In genomic region chr16:37715173-37715572, GRCm38 (mm10) we compare ENCODE assay signal across 10 mouse cellular contexts.
DNase-seq lines count a peak whose midpoint lies in the region; ATAC-seq and TF ChIP-seq lines count a peak whose summit lies in the region.
"Had no signal": no experiment of that assay in that cellular context is flagged by ENCODE, and none has a peak within 500 bp of the region (broad histone marks: within the 10 kb centered on the region; RNA-seq: fewer than 3 reads in every experiment).

No protein-coding gene starts in this region.

- WGBS in heart, embryonic 13.5 days, result 42% methylated on average over 7 of the region's 7 CpGs
- 24% methylated on average over 7 of the region's 7 CpGs for WGBS in lung, embryonic 14.5 days
- WGBS in embryonic facial prominence, embryonic 15.5 days, result 13% methylated on average over 7 of the region's 7 CpGs
- 28% methylated on average over 7 of the region's 7 CpGs for WGBS in stomach, embryonic 14.5 days

- no peaks in the 10 kb centered on the region for H3K36me3 ChIP-seq in heart, embryonic 13.5 days
- no peaks in the 10 kb centered on the region for H3K36me3 ChIP-seq in lung, embryonic 14.5 days (ENCODE audit: insufficient read depth)
- H3K36me3 ChIP-seq in embryonic facial prominence, embryonic 15.5 days, result no peaks in the 10 kb centered on the region
- no peaks in the 10 kb centered on the region for H3K36me3 ChIP-seq in stomach, embryonic 14.5 days (ENCODE audit: control insufficient read depth, insufficient read depth, low read length)

- no peak for TF ChIP-seq CTCF in lung, embryonic 14.5 days (IDR thresholded peaks at IDR 0.05; ENCODE audit: low read depth)

- 0 out of 2 replicates have a peak overlapping the region, but pooled peaks have one; percentile 7 for H3K4me2 ChIP-seq in heart, embryonic 13.5 days
- no peak overlapping the region for H3K4me2 ChIP-seq in lung, embryonic 14.5 days
- H3K4me2 ChIP-seq in embryonic facial prominence, embryonic 15.5 days (replicated peaks), result no peak overlapping the region; the same call in 1 of the 2 replicates
- H3K4me2 ChIP-seq in stomach, embryonic 14.5 days (replicated peaks; ENCODE audit: low read depth, low read length), result no peak overlapping the region

- peak overlapping the region; percentile 68 for H3K27ac ChIP-seq in heart, embryonic 13.5 days (replicated peaks)
- peak overlapping the region; percentile 72; the same call in 1 of the 2 replicates for H3K27ac ChIP-seq in lung, embryonic 14.5 days (ENCODE audit: low read depth)
- peak overlapping the region; percentile 80 for H3K27ac ChIP-seq in embryonic facial prominence, embryonic 15.5 days (replicated peaks)
- H3K27ac ChIP-seq in stomach, embryonic 14.5 days (ENCODE audit: low read length), result peak overlapping the region; percentile 49; the same call in 1 of the 2 replicates

- intact Hi-C loops in heart, postnatal 14 days (cut with DNase I), result no loop called here

- no peaks in the 10 kb centered on the region for H3K27me3 ChIP-seq in heart, embryonic 13.5 days (replicated peaks)
- H3K27me3 ChIP-seq in lung, embryonic 14.5 days (ENCODE audit: insufficient read depth, low read length), result no peaks in the 10 kb centered on the region
- no peaks in the 10 kb centered on the region for H3K27me3 ChIP-seq in embryonic facial prominence, embryonic 15.5 days
- H3K27me3 ChIP-seq in stomach, embryonic 14.5 days (ENCODE audit: control insufficient read depth, insufficient read depth, low read length), result no peaks in the 10 kb centered on the region

- peaks cover 18% of the 10 kb centered on the region for H3K4me1 ChIP-seq in heart, embryonic 13.5 days
- no peaks in the 10 kb centered on the region for H3K4me1 ChIP-seq in lung, embryonic 14.5 days (ENCODE audit: insufficient read depth)
- peaks cover 20% of the 10 kb centered on the region for H3K4me1 ChIP-seq in embryonic facial prominence, embryonic 15.5 days
- no peaks in the 10 kb centered on the region for H3K4me1 ChIP-seq in stomach, embryonic 14.5 days (ENCODE audit: control insufficient read depth, insufficient read depth, low read length)

- H3K9me3 ChIP-seq in heart, embryonic 13.5 days, result no peaks in the 10 kb centered on the region
- no peaks in the 10 kb centered on the region for H3K9me3 ChIP-seq in lung, embryonic 14.5 days (ENCODE audit: low read depth, low read length)
- no peaks in the 10 kb centered on the region for H3K9me3 ChIP-seq in embryonic facial prominence, embryonic 15.5 days (replicated peaks)
- no peaks in the 10 kb centered on the region for H3K9me3 ChIP-seq in stomach, embryonic 14.5 days (ENCODE audit: control insufficient read depth, low read depth, low read length)

- DNase-seq in heart, postnatal 14 days, result no peak
- DNase-seq in lung, embryonic 14.5 days, result peak; percentile 72
- no peak for DNase-seq in lung, postnatal 14 days
- DNase-seq in urinary bladder, postnatal 25 days (ENCODE audit: low spot score), result no peak
- DNase-seq in thymus, postnatal 25 days, result no peak
- DNase-seq: lung, adult 18-20 months; retina, postnatal 1 day had no signal

- H3K4me3 ChIP-seq in heart, embryonic 13.5 days, result no peak overlapping the region
- no peak overlapping the region for H3K4me3 ChIP-seq in lung, embryonic 14.5 days (ENCODE audit: low read depth, low read length)
- no peak overlapping the region for H3K4me3 ChIP-seq in embryonic facial prominence, embryonic 15.5 days (replicated peaks)
- no peak overlapping the region for H3K4me3 ChIP-seq in stomach, embryonic 14.5 days (ENCODE audit: low read depth, low read length)

- no peak overlapping the region for H3K9ac ChIP-seq in heart, embryonic 13.5 days
- no peak overlapping the region for H3K9ac ChIP-seq in lung, embryonic 14.5 days
- no peak overlapping the region for H3K9ac ChIP-seq in embryonic facial prominence, embryonic 15.5 days
- H3K9ac ChIP-seq in stomach, embryonic 14.5 days (replicated peaks; ENCODE audit: low read depth, low read length), result no peak overlapping the region

- no peak for ATAC-seq in heart, embryonic 13.5 days (ENCODE audit: extremely low read depth, insufficient number of reproducible peaks, low FRiP score, low TSS enrichment)
- ATAC-seq in lung, embryonic 14.5 days (ENCODE audit: insufficient read depth), result peak; percentile 65; the same call in 1 of the 2 replicates
- peak; percentile 81 for ATAC-seq in embryonic facial prominence, embryonic 15.5 days (ENCODE audit: insufficient number of reproducible peaks, low FRiP score, low TSS enrichment, low read depth)
- peak; percentile 72; the same call in 1 of the 2 replicates for ATAC-seq in stomach, embryonic 14.5 days (ENCODE audit: insufficient number of reproducible peaks, insufficient read depth, low FRiP score, low read depth)
